8 mouse cellular contexts compared by ENCODE assay signal in genomic region chr7:80261372-80261990, GRCm38 (mm10). TPM values are rescaled to one million over a fixed set of nuclear protein-coding genes. Genes with fewer than 3 reads are reported as not detected.
A peak's percentile ranks its signal among the peaks of the same experiment; 100 is the strongest.
DNase-seq lines count a peak whose midpoint lies in the region; ATAC-seq and TF ChIP-seq lines count a peak whose summit lies in the region.

No protein-coding gene starts in this region.

- no peaks in the 10 kb centered on the region for H3K9me3 ChIP-seq in kidney, embryonic 15.5 days (replicated peaks)
- H3K9me3 ChIP-seq in midbrain, postnatal 0 days (ENCODE audit: low read length), result no peaks in the 10 kb centered on the region

- peaks cover 35% of the 10 kb centered on the region for H3K36me3 ChIP-seq in kidney, embryonic 15.5 days
- peaks cover 15% of the 10 kb centered on the region; the same call in 1 of the 2 replicates for H3K36me3 ChIP-seq in midbrain, postnatal 0 days (ENCODE audit: insufficient read depth, low read length)

- H3K4me2 ChIP-seq in kidney, embryonic 15.5 days, result peak overlapping the region; percentile 70
- peak overlapping the region; percentile 77 for H3K4me2 ChIP-seq in midbrain, postnatal 0 days (ENCODE audit: low read depth, low read length, poor library complexity, severe bottlenecking)

- WGBS in kidney, embryonic 15.5 days, result under 1% methylated on average over 32 of the region's 32 CpGs
- 1% methylated on average over 32 of the region's 32 CpGs for WGBS in midbrain, postnatal 0 days

- intact Hi-C loops in left cerebral cortex, postnatal 25 days (cut with DNase I), result loop anchor here (2.0 kb wide), 1 partner anchor 15 kb away; the partner anchor contains the start of gene Ttll13

- H3K4me1 ChIP-seq in kidney, embryonic 15.5 days, result peaks cover 17% of the 10 kb centered on the region
- H3K4me1 ChIP-seq in midbrain, postnatal 0 days (ENCODE audit: insufficient read depth, low read length), result peaks cover 2% of the 10 kb centered on the region; the same call in 1 of the 2 replicates

- ATAC-seq in kidney, embryonic 15.5 days (replicated peaks; ENCODE audit: low FRiP score), result no peak; the same call in 1 of the 2 replicates
- ATAC-seq in erythroblast, adult 5-6 weeks (replicated peaks; ENCODE audit: low FRiP score, poor library complexity, severe bottlenecking), result peak; percentile 50
- peak; percentile 74 for ATAC-seq in midbrain, postnatal 0 days (ENCODE audit: low FRiP score)

- H3K9ac ChIP-seq in kidney, embryonic 15.5 days, result peak overlapping the region; percentile 92
- H3K9ac ChIP-seq in midbrain, postnatal 0 days (replicated peaks; ENCODE audit: low read length, poor library complexity, severe bottlenecking), result peak overlapping the region; percentile 92

- no peak for TF ChIP-seq CTCF in midbrain, postnatal 0 days (IDR thresholded peaks at IDR 0.05)

- peaks cover 12% of the 10 kb centered on the region for H3K27me3 ChIP-seq in kidney, embryonic 15.5 days
- H3K27me3 ChIP-seq in midbrain, postnatal 0 days (ENCODE audit: insufficient read depth, low read length), result peaks cover 28% of the 10 kb centered on the region

- H3K27ac ChIP-seq in kidney, embryonic 15.5 days, result peak overlapping the region; percentile 86
- H3K27ac ChIP-seq in midbrain, postnatal 0 days (ENCODE audit: low read depth, low read length), result peak overlapping the region; percentile 81

- no peak for DNase-seq in kidney, adult 11 months
- peak; percentile 49 for DNase-seq in MN1 (ENCODE audit: low spot score)
- peak; percentile 16 to 57 for DNase-seq in left cerebral cortex, postnatal 25 days (ENCODE audit: low spot score in 2 of 2)
- peak; percentile 50 for DNase-seq in midbrain, postnatal 0 days (ENCODE audit: low spot score)
- DNase-seq in spleen, postnatal 36 days (ENCODE audit: low spot score in 2 of 2), result no peak
- DNase-seq in ovary, postnatal 10 days (ENCODE audit: low spot score), result no peak

- H3K4me3 ChIP-seq in kidney, embryonic 15.5 days (replicated peaks), result peak overlapping the region; percentile 95
- peak overlapping the region; percentile 82 for H3K4me3 ChIP-seq in midbrain, postnatal 0 days (ENCODE audit: low read depth, low read length)

RNA-seq across cellular contexts. Expression of gene Ngrn, which starts 0.5 kb away (rescaled TPM):
- polyA plus RNA-seq in kidney, embryonic 15.5 days (2015; fragmentation: Nextera tagmentation; extraction: Ambion mirVana), result 47.5 and 48.3 TPM in 2 replicates
- 5.2 and 7.7 TPM in 2 replicates for total RNA-seq in erythroblast, adult 5-6 weeks (2015; ENCODE audit: low replicate concordance)
- 5.6 and 9.9 TPM in 2 replicates for total RNA-seq in erythroblast, adult 5-6 weeks (2017; ENCODE audit: low replicate concordance)
- total RNA-seq in left cerebral cortex, postnatal 25 days (2021), result 10 to 100 TPM; 43.5 to 45.1 TPM
- total RNA-seq in midbrain, postnatal 0 days (2014; rRNA removed), result 50.9 and 76.4 TPM in 2 replicates
- 80.6 and 84.8 TPM in 2 replicates for polyA plus RNA-seq in midbrain, postnatal 0 days (2015; fragmentation: Nextera tagmentation; extraction: Ambion mirVana)

RNA-seq across cellular contexts. Expression of gene Vps33b, which starts 8.0 kb away (rescaled TPM):
- 14.6 and 15.4 TPM in 2 replicates for polyA plus RNA-seq in kidney, embryonic 15.5 days (2015; fragmentation: Nextera tagmentation; extraction: Ambion mirVana)
- 3.8 and 12.7 TPM in 2 replicates for total RNA-seq in erythroblast, adult 5-6 weeks (2015; ENCODE audit: low replicate concordance)
- 4.9 and 7.5 TPM in 2 replicates for total RNA-seq in erythroblast, adult 5-6 weeks (2017; ENCODE audit: low replicate concordance)
- 10 to 100 TPM; 20.2 to 20.6 TPM for total RNA-seq in left cerebral cortex, postnatal 25 days (2021)
- total RNA-seq in midbrain, postnatal 0 days (2014; rRNA removed), result 25.0 and 35.4 TPM in 2 replicates
- 15.3 and 18.3 TPM in 2 replicates for polyA plus RNA-seq in midbrain, postnatal 0 days (2015; fragmentation: Nextera tagmentation; extraction: Ambion mirVana)

RNA-seq across cellular contexts. Expression of gene Ttll13, which starts 15.3 kb away (rescaled TPM):
- polyA plus RNA-seq in kidney, embryonic 15.5 days (2015; fragmentation: Nextera tagmentation; extraction: Ambion mirVana), result 1.2 and 2.1 TPM in 2 replicates
- not detected in 2 replicates for total RNA-seq in erythroblast, adult 5-6 weeks (2015; ENCODE audit: low replicate concordance)
- 1.5 TPM in 1 of 2 replicates, not detected in the other for total RNA-seq in erythroblast, adult 5-6 weeks (2017; ENCODE audit: low replicate concordance)
- total RNA-seq in left cerebral cortex, postnatal 25 days (2021), result 1 to 10 TPM; 1.1 to 2.2 TPM
- total RNA-seq in midbrain, postnatal 0 days (2014; rRNA removed), result 1.2 and 1.6 TPM in 2 replicates
- polyA plus RNA-seq in midbrain, postnatal 0 days (2015; fragmentation: Nextera tagmentation; extraction: Ambion mirVana), result 2.4 and 3.2 TPM in 2 replicates

RNA-seq across cellular contexts. Expression of gene Gdpgp1, which starts 28.8 kb away (rescaled TPM):
- 3.5 and 3.9 TPM in 2 replicates for polyA plus RNA-seq in kidney, embryonic 15.5 days (2015; fragmentation: Nextera tagmentation; extraction: Ambion mirVana)
- 0.77 TPM in 1 of 2 replicates, not detected in the other for total RNA-seq in erythroblast, adult 5-6 weeks (2015; ENCODE audit: low replicate concordance)
- total RNA-seq in erythroblast, adult 5-6 weeks (2017; ENCODE audit: low replicate concordance), result 0.94 and 2.0 TPM in 2 replicates
- total RNA-seq in left cerebral cortex, postnatal 25 days (2021), result 1 to 10 TPM; 5.9 to 6.6 TPM
- total RNA-seq in midbrain, postnatal 0 days (2014; rRNA removed), result 5.9 and 7.4 TPM in 2 replicates
- 2.5 and 2.8 TPM in 2 replicates for polyA plus RNA-seq in midbrain, postnatal 0 days (2015; fragmentation: Nextera tagmentation; extraction: Ambion mirVana)

RNA-seq across cellular contexts. Expression of gene Cib1, which starts 28.9 kb away (rescaled TPM):
- 108 and 122 TPM in 2 replicates for polyA plus RNA-seq in kidney, embryonic 15.5 days (2015; fragmentation: Nextera tagmentation; extraction: Ambion mirVana)
- total RNA-seq in erythroblast, adult 5-6 weeks (2015; ENCODE audit: low replicate concordance), result 21.3 and 41.8 TPM in 2 replicates
- 29.8 and 37.1 TPM in 2 replicates for total RNA-seq in erythroblast, adult 5-6 weeks (2017; ENCODE audit: low replicate concordance)
- 10 to 100 TPM; 18.4 to 19.9 TPM for total RNA-seq in left cerebral cortex, postnatal 25 days (2021)
- 15.2 and 22.3 TPM in 2 replicates for total RNA-seq in midbrain, postnatal 0 days (2014; rRNA removed)
- 30.6 and 33.7 TPM in 2 replicates for polyA plus RNA-seq in midbrain, postnatal 0 days (2015; fragmentation: Nextera tagmentation; extraction: Ambion mirVana)

Comparison
In these comparisons a context has a peak if more than half of its experiments do, and no peak if none do; other contexts are left out.
1. DNase-seq: peak in MN1 (single experiment), left cerebral cortex, postnatal 25 days (2 of 2) and midbrain, postnatal 0 days (single experiment); none in kidney, adult 11 months (single experiment), spleen, postnatal 36 days (0 of 2) and ovary, postnatal 10 days (single experiment).